Mouse (Mus musculus) embryonic facial prominence, embryonic 11.5 days (tissue): Measurements from ENCODE around the gene Cnr1. TPM values are rescaled to one million over a fixed set of nuclear protein-coding genes. Genes with fewer than 3 reads are reported as not detected.

ENCODE experiments used
- ATAC-seq: fragments of 200-750 bp; cut with Nextera tagmentation; replicated peaks from 2 replicates; pipeline ENCODE4 v1.8.0; 2017; ENCODE audit warnings: low read depth; ENCODE audit not compliant: insufficient number of reproducible peaks, low FRiP score, low TSS enrichment
- DNase-seq: peaks from one replicate; pipeline ENCODE4 v3.0.0-alpha.2; 2015; ENCODE audit warnings: low spot score
- H3K27ac ChIP-seq: fragments of 300-500 bp; sonication (generic); replicated peaks from 2 replicates; pipeline ENCODE4 v1.5.1; 2014; ENCODE audit warnings: mild to moderate bottlenecking, low read depth, low read length, control low read depth
- H3K27me3 ChIP-seq: fragments of 300-500 bp; sonication (generic); 2 replicates; pipeline ENCODE4 v1.6.1; 2014; ENCODE audit warnings: mild to moderate bottlenecking, low read length, moderate library complexity, mixed read lengths; ENCODE audit not compliant: control insufficient read depth, insufficient read depth
- H3K36me3 ChIP-seq: fragments of 300-500 bp; sonication (generic); replicated peaks from 2 replicates; pipeline ENCODE4 v1.6.1; 2014; ENCODE audit warnings: low read depth, mild to moderate bottlenecking, low read length, moderate library complexity, mixed read lengths; ENCODE audit not compliant: control insufficient read depth, insufficient read depth
- H3K4me1 ChIP-seq: fragments of 300-500 bp; sonication (generic); 2 replicates; pipeline ENCODE4 v1.6.1; 2014; ENCODE audit warnings: low read length, mixed read lengths; ENCODE audit not compliant: control insufficient read depth, insufficient read depth
- H3K4me2 ChIP-seq: fragments of 300-500 bp; sonication (generic); 2 replicates; pipeline ENCODE4 v1.6.1; 2014; ENCODE audit warnings: low read depth, mild to moderate bottlenecking, control low read depth, low read length, moderate library complexity
- H3K4me3 ChIP-seq: fragments of 300-500 bp; sonication (generic); 2 replicates; pipeline ENCODE4 v1.5.1; 2014; ENCODE audit warnings: low read depth, low read length, control low read depth
- H3K9ac ChIP-seq: fragments of 300-500 bp; sonication (generic); replicated peaks from 2 replicates; pipeline ENCODE4 v1.6.1; 2014; ENCODE audit warnings: mild to moderate bottlenecking, control low read depth, low read length
- H3K9me3 ChIP-seq: fragments of 300-500 bp; sonication (generic); replicated peaks from 2 replicates; pipeline ENCODE4 v1.6.1; 2016; ENCODE audit warnings: mild to moderate bottlenecking, low read length, inconsistent platforms, mixed read lengths; ENCODE audit not compliant: control insufficient read depth
- WGBS: fragments of 180-500 bp; shearing (Covaris S2); extraction: QIAGEN DNeasy Blood & Tissue Kit; methylation state at CpG from one replicate; pipeline ENCODE4 v1.1.7; 2014; 5-methylcytosine and 5-hydroxymethylcytosine counted together
- polyA plus RNA-seq: library from polyadenylated mRNA; unstranded; fragments of >200 nt; fragmentation: Nextera tagmentation; extraction: Ambion mirVana; gene quantifications from 2 replicates; pipeline ENCODE4 v1.2.1, GENCODE M21; 2014

The Cnr1 gene
- polyA plus RNA-seq, 1 experiment from 2014 or later: 6.8 TPM

GRCm38 (mm10) chr4:33924889-33925245 is 474 bp downstream of the Cnr1 start:
- Histone ChIP-seq H3K27ac (peak overlapping the region; percentile 76; the same call in 1 of the 2 replicates), H3K36me3 (no peaks in the 10 kb centered on the region), H3K4me3 (peak overlapping the region; percentile 61), H3K9me3 (no peaks in the 10 kb centered on the region), H3K4me1 (no peaks in the 10 kb centered on the region), H3K4me2 (peak overlapping the region; percentile 95), H3K27me3 (no peaks in the 10 kb centered on the region), H3K9ac (peak overlapping the region; percentile 78)
- DNase-seq: no peak
- peak; percentile 74; the same call in 1 of the 2 replicates for ATAC-seq
- WGBS: 0% methylated on average over 19 of the region's 24 CpGs

- ATAC-seq (no peak), DNase-seq (no peak)
- no peaks in the 10 kb centered on the region for H3K36me3 ChIP-seq
- WGBS: 51% methylated on average over 4 of the region's 4 CpGs
- no peaks in the 10 kb centered on the region for H3K4me1 ChIP-seq
- H3K27me3 ChIP-seq: no peaks in the 10 kb centered on the region
- H3K9ac ChIP-seq: peak overlapping the region; percentile 78
- no peak overlapping the region for H3K27ac ChIP-seq
- H3K4me3 ChIP-seq: peak overlapping the region; percentile 61
- H3K9me3 ChIP-seq: no peaks in the 10 kb centered on the region
- peak overlapping the region; percentile 95 for H3K4me2 ChIP-seq
Measured at GRCm38 (mm10) chr4:33925489-33925888, 1.1 kb downstream of the Cnr1 start.

DNA sequence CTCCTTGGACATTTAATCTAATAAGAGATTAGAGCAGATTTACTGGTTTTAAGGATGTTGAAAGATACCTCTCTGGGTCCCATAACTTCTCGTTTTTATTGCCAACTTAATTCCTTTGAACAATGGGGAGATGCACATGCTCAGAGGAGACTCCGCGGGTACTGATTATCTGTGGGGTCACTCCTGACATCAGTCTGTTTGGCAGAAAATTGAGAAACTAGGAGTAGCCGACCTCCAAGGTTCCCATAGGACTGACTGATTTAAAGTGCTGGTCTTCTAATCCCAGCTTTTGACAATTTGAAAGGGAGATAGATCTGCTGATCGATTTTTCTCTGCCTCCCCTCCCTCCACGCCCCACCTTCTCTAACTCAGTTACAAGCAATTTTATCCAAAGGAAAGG is 1.6 kb downstream of the Cnr1 start:
- H3K27me3 ChIP-seq: no peaks in the 10 kb centered on the region
- H3K27ac ChIP-seq: no peak overlapping the region
- no peaks in the 10 kb centered on the region for H3K9me3 ChIP-seq
- WGBS: 42% methylated on average over 6 of the region's 6 CpGs
- no peak overlapping the region for H3K9ac ChIP-seq
- no peaks in the 10 kb centered on the region for H3K36me3 ChIP-seq
- no peak overlapping the region for H3K4me2 ChIP-seq
- no peaks in the 10 kb centered on the region for H3K4me1 ChIP-seq
- DNase-seq: no peak
- no peak for ATAC-seq
- no peak overlapping the region for H3K4me3 ChIP-seq

- no peak for DNase-seq
- 84% methylated on average over 7 of the region's 7 CpGs for WGBS
- Histone ChIP-seq H3K27me3 (no peaks in the 10 kb centered on the region), H3K4me1 (no peaks in the 10 kb centered on the region), H3K9me3 (no peaks in the 10 kb centered on the region), H3K27ac (no peak overlapping the region), H3K9ac (no peak overlapping the region), H3K4me2 (no peak overlapping the region), H3K4me3 (no peak overlapping the region), H3K36me3 (no peaks in the 10 kb centered on the region)
- no peak for ATAC-seq
Measured at GRCm38 (mm10) chr4:33926730-33927263, 2.4 kb downstream of the Cnr1 start.

GRCm38 (mm10) chr4:33927644-33928043 is 3.3 kb downstream of the Cnr1 start:
- Histone ChIP-seq H3K4me3 (no peak overlapping the region), H3K9me3 (no peaks in the 10 kb centered on the region), H3K27ac (no peak overlapping the region), H3K9ac (no peak overlapping the region), H3K4me1 (no peaks in the 10 kb centered on the region), H3K4me2 (no peak overlapping the region), H3K36me3 (no peaks in the 10 kb centered on the region), H3K27me3 (no peaks in the 10 kb centered on the region)
- WGBS: 87% methylated on average over 3 of the region's 3 CpGs
- DNase-seq (no peak), ATAC-seq (no peak)

DNA sequence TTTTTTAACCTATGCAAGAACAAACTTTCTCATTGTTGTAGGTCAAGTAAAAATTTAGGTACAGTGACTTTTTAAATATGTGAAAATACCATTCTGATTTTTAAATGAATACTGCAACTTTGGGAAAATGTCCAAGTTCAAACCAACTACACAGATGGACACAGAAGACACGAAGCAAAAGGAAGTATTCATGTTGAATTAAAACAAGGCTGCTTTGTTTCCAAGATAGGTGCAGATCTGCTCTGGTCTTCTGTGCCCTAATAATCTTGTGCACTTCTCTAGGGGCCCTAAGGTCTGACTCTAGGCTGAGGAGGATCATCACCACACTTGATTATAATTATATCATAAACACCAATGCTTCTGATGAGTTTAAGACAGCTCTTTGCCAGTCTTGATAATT is 4.1 kb downstream of the Cnr1 start:
- no peak overlapping the region for H3K9ac ChIP-seq
- no peaks in the 10 kb centered on the region for H3K27me3 ChIP-seq
- H3K4me1 ChIP-seq: no peaks in the 10 kb centered on the region
- H3K36me3 ChIP-seq: no peaks in the 10 kb centered on the region
- no peak overlapping the region for H3K27ac ChIP-seq
- no peaks in the 10 kb centered on the region for H3K9me3 ChIP-seq
- 34% methylated on average over 1 of the region's 1 CpGs for WGBS
- DNase-seq (no peak), ATAC-seq (no peak)
- no peak overlapping the region for H3K4me2 ChIP-seq
- no peak overlapping the region for H3K4me3 ChIP-seq

DNA sequence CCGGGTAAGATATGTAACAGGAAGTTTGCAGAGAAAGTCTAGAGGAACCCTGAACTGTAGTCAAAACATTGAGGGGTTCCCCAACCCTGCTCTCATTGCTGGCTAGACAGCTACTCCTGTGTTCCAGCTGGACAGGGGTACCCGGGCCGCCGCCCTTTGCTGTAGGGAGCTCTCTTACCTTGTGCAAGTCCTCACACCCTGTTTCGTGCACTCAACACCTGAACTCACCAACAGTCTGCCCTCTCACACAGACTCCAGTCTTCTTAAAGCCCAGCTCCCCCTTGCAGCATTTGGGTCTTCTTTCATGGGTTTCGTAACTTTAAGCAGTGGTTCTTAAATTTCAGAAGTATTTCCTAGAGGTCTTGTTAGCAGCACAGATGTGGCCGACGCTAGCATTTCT is 7.0 kb downstream of the Cnr1 start:
- Histone ChIP-seq H3K36me3 (no peaks in the 10 kb centered on the region), H3K27ac (no peak overlapping the region), H3K27me3 (no peaks in the 10 kb centered on the region), H3K9me3 (no peaks in the 10 kb centered on the region), H3K4me1 (no peaks in the 10 kb centered on the region), H3K4me3 (no peak overlapping the region), H3K9ac (no peak overlapping the region), H3K4me2 (no peak overlapping the region)
- ATAC-seq (no peak), DNase-seq (no peak)
- 76% methylated on average over 8 of the region's 8 CpGs for WGBS

DNA sequence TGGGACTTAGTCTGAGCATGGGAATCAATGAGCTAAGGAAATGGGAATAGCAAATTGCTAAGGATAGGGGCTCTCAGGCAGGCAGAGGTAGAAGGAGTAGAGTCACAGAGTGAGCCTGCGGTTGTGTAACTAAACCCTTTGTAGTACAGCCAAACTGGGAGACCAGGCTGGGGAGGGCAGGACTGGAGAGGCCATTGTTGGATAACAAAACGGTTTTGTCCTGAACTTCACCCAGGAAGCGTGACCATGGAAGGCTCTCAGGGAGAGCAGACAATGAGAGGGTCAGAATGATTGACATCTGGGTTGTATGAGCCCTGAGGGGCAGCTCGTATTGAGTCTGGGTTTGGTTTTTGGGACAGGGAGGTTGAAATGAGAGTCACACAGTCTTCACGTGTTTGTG is 17.2 kb downstream of the Cnr1 start:
- no peak overlapping the region for H3K9ac ChIP-seq
- H3K9me3 ChIP-seq: no peaks in the 10 kb centered on the region
- DNase-seq: no peak
- H3K4me3 ChIP-seq: no peak overlapping the region
- H3K27me3 ChIP-seq: no peaks in the 10 kb centered on the region
- H3K36me3 ChIP-seq: no peaks in the 10 kb centered on the region
- WGBS: 40% methylated on average over 5 of the region's 5 CpGs
- H3K4me1 ChIP-seq: no peaks in the 10 kb centered on the region
- H3K4me2 ChIP-seq: no peak overlapping the region
- peak; percentile 65; the same call in 1 of the 2 replicates for ATAC-seq
- no peak overlapping the region for H3K27ac ChIP-seq
